Mouse (Mus musculus) T-cell, adult 66 days (primary cell): ENCODE data around the gene Gpr152. TPM values are rescaled to one million over a fixed set of nuclear protein-coding genes. Genes with fewer than 3 reads are reported as not detected.

Experiments used
- total RNA-seq, 2 experiments: library from RNA; stranded (reverse); gene quantifications; 3 replicates in 1 of 2; 4 replicates in 1 of 2; pipeline ENCODE4 v1.2.4; 2023

The Gpr152 gene
- total RNA-seq = 1 to 10 TPM in 1 of 2 experiments, under 1 TPM in 1; 0.99 to 1.7 TPM

GRCm38 (mm10) chr19:4139446-4139845 is at the start of gene Gpr152:
TSS of gene Gpr152 (plus strand) at chr19:4139787.

GRCm38 (mm10) chr19:4096642-4097440 is 42.7 kb upstream of the Gpr152 start, which contains the start of gene Cdk2ap2:
TSS of gene Cdk2ap2 (plus strand) at chr19:4097182.

GRCm38 (mm10) chr19:4099837-4100717 is 39.5 kb upstream of the Gpr152 start, which contains the start of gene Pitpnm1:
TSS of gene Pitpnm1 (plus strand) at chr19:4099998.

DNA sequence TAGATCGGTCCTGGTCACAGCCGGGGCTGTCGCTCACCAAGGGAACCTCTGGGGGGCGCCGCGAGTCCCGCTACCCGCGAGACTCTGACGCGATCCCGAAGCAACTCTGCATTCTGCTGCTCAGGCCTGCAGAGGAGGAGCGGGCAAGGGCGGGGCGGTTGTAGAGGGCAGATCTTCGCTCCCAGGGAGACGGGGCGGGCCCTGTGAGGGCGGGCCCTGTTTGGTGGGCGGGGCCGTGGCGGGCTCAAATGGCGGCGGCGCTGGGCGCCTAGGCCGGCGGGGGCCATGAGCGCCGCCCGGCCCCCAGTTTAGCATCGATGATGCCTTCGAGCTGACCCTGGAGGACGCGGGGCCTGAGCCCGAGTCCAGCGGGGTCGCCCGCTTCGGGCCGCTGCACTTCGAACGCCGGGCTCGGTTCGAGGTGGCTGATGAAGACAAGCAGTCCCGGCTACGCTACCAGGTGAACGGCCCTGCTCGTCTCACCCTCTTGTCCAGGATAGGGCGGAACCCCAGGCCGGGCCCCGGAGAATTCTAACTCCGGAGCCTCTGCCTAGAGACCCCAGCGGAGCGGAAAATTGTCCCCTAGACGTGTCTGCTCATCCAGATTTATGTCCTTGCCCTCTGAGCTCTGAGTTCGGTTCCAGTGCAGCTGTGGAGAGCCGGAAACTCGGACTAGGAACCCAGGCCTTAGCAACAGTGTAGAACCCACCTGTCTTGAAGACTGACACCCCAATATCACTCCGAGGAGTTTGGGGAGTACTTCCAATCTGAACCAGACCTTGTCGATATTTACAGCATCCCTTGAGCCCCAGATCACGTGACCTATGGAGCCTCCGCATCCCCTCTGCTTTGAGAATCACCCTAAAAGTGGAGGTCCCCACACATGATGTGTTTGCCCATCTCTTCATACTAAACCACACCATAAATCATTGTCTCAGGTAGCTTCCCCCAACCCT is 13.6 kb upstream of the Gpr152 start, which contains the start of gene Aip:
TSS of gene Aip (minus strand) at position 118 of the 956 bp plus-strand sequence.

GRCm38 (mm10) chr19:4143759-4144268 is 4.2 kb downstream of the Gpr152 start, which contains the start of gene Cabp4:
TSS of gene Cabp4 (minus strand) at chr19:4144033.

DNA sequence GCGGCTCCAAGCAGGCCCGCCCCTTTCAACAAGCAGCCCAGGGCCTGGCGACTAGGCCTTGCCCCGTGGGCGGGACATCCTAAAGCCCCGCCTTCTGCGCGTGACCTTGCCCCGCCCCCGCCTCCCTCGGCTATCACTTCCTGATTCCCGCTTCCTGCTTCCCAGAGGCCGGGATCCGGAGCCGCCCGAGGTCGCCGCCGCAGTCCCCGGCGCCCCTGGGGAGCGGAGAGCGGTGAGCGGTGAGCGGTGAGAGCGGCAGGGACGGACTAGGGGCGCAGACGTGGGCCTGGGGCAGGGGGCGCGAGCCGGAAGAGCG is 8.9 kb downstream of the Gpr152 start, which contains the start of gene Coro1b:
TSS of gene Coro1b (plus strand) at position 129 of the 316 bp plus-strand sequence.

DNA sequence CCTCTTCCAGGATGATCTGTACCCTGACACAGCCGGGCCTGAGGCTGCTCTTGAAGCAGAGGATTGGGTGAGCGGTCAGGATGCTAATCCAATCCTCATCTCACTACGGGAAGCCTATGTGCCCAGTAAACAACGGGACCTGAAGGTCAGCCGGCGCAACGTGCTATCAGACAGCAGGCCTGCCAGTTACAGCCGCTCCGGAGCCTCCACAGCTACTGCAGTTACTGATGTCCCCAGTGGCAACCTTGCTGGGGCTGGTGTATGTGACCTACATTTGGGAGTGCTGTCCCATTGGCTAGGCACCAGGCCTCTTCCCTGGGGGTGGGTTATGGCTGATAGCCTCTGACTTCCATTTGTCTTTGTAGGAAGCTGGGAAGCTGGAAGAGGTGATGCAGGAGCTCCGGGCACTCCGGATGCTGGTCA is 13.7 kb downstream of the Gpr152 start, which contains the start of gene Ptprcap:
TSS of gene Ptprcap (plus strand) at position 373 of the 423 bp plus-strand sequence.

DNA sequence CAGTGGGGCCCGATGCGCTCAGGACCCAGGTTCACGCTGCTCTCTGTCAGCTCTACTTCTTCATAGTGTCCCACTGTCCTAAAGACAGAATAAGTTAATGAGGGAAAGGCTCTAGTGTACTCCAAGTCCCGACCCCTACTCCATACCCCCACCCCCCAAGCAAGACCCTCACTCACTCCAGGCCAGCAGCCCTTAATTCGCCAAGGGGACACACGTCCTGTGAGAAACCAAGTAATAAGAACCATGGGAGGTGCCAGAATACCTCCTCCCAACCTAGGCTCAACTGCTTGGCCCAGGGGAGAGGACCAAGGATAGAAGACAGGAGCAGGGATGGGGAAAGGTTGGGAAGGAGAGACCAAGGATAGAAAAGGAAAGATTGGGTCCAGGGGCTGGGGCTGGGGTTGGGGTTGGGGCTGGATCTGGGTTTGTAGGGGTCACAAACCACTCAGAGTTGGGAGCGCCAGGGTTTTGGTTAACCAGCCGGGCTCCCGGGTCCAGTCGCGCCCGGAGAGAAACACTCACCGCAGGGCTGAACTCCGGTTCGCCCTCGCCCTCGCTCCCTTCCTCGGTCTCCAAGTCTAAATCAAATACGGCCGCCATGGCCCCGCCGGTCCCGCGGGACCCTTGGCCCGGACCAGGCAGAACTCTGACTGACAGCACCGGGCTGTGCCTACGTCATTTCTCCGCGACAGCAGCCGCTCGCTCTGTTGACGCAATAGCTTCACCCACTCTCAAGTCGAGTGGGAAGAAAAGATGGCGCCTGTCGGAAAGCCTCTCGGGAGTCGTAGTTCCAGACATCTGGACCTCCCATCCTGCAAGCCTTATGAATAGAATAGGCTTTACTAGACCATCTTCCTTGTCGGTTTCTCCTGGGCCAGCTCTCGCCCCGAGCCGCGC is 23.3 kb downstream of the Gpr152 start, which contains the start of gene Rps6kb2:
TSS of gene Rps6kb2 (minus strand) at position 709 of the 897 bp plus-strand sequence.

DNA sequence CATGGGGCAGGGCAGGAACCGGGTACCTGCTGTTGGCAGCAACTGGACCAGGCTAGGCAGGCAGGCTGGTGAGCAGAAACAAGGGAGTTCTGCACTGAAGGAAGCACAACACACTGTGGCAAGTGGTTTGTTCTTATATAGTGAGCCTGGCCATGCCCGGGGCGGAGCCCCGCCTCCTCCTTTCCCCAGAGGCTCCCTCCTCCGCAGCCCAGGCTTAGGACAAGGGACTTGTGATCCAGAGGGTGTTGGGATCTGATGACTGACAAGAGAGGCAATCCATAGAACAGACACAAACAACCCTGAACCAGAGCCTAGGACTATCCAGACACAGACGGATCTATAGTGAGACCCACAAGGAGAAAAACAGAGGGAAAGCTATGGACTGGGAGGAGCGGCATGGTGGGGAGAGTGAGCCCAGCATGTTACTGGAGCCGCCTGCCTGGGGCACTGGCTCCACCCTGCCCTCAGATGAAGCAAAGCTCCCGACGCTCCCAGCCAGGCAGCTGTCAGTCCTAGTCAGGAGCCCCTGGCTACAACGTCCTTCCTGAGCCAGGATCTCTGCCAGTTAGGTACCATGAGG is 35.9 kb downstream of the Gpr152 start, which contains the start of gene Carns1:
TSS of gene Carns1 (minus strand) at position 112 of the 580 bp plus-strand sequence.

DNA sequence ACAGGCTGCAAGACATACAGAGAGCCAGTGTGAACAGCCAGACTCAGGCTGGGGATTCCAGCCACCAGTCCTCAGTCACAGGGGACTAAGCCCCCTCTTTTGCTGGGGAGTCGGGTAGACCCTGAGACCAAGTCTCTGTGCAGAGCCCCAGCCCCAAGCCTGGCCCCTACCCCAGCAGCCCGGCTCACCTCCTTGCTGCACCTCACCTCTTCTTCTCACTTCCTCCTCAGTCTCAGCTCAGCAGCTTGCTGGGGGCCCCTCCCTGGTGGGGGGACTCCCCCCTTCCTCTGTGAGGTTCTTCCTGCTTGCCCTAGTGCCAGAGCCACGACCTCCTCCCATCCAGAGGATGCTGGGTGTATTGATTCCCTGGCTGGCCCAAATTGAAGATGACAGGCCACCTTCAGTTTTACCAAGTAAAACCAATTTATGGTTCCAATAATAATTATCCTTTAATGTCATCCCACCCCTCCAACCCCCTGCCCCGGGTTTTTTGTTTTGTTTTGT is 51.3 kb downstream of the Gpr152 start, which contains the start of gene Tbc1d10c:
TSS of gene Tbc1d10c (minus strand) at position 454 of the 504 bp plus-strand sequence.

GRCm38 (mm10) chr19:4191528-4192250 is 52.1 kb downstream of the Gpr152 start, which contains the start of gene Ppp1ca:
TSS of gene Ppp1ca (plus strand) at chr19:4192065.

Other genes with a start within 250 kb of the Gpr152 start
- gene Tcirg1, start 232.7 kb upstream of the Gpr152 start, total RNA-seq = 10 to 100 TPM; 69.9 to 85.2 TPM
- 10 to 100 TPM; 55.5 to 58.7 TPM for gene Ndufs8, start 227.0 kb upstream of the Gpr152 start, total RNA-seq
- under 1 TPM; 0.59 to 0.76 TPM for gene Aldh3b1, start 210.0 kb upstream of the Gpr152 start, total RNA-seq
- 10 to 100 TPM; 15.1 to 18.0 TPM for gene Unc93b1, start 204.6 kb upstream of the Gpr152 start, total RNA-seq
- not detected for gene Aldh3b3, start 181.1 kb upstream of the Gpr152 start, total RNA-seq
- not detected for gene Aldh3b2, start 167.5 kb upstream of the Gpr152 start, total RNA-seq
- not detected for gene Acy3, start 153.2 kb upstream of the Gpr152 start, total RNA-seq
- gene Tbx10, start 147.0 kb upstream of the Gpr152 start, total RNA-seq = not detected
- gene Nudt8, start 139.2 kb upstream of the Gpr152 start, total RNA-seq = 1 to 10 TPM; 5.1 to 8.8 TPM
- 1 to 10 TPM; 1.2 to 1.4 TPM for gene Gm49405, start 139.2 kb upstream of the Gpr152 start, total RNA-seq
- 1 to 10 TPM; 3.3 to 3.8 TPM for gene Doc2g, start 136.5 kb upstream of the Gpr152 start, total RNA-seq
- 10 to 100 TPM; 92.7 to 97.9 TPM for gene Ndufv1, start 127.0 kb upstream of the Gpr152 start, total RNA-seq
- 100 to 1,000 TPM; 219 to 238 TPM for gene Gstp1, start 101.8 kb upstream of the Gpr152 start, total RNA-seq
- gene Gstp2, start 93.8 kb upstream of the Gpr152 start, total RNA-seq = 10 to 100 TPM; 26.7 to 30.7 TPM
- gene Gstp3, start 80.2 kb upstream of the Gpr152 start, total RNA-seq = 10 to 100 TPM; 28.7 to 37.1 TPM
- gene Cabp2, start 58.2 kb upstream of the Gpr152 start, total RNA-seq = not detected
- 100 to 1,000 TPM; 166 to 171 TPM for gene Cdk2ap2, start 42.6 kb upstream of the Gpr152 start, total RNA-seq
- gene Pitpnm1, start 39.8 kb upstream of the Gpr152 start, total RNA-seq = 100 to 1,000 TPM; 322 TPM
- 100 to 1,000 TPM; 144 to 147 TPM for gene Aip, start 13.9 kb upstream of the Gpr152 start, total RNA-seq
- gene Cabp4, start 4.2 kb downstream of the Gpr152 start, total RNA-seq = not detected
- 100 to 1,000 TPM; 127 to 139 TPM for gene Coro1b, start 8.8 kb downstream of the Gpr152 start, total RNA-seq
- gene Ptprcap, start 13.8 kb downstream of the Gpr152 start, total RNA-seq = 100 to 1,000 TPM; 313 to 348 TPM
- gene Rps6kb2, start 23.6 kb downstream of the Gpr152 start, total RNA-seq = 10 to 100 TPM; 34.8 to 49.8 TPM
- 10 to 100 TPM; 68.8 to 73.6 TPM for gene Carns1, start 35.7 kb downstream of the Gpr152 start, total RNA-seq
- gene Tbc1d10c, start 51.5 kb downstream of the Gpr152 start, total RNA-seq = 100 to 1,000 TPM; 292 to 316 TPM
- gene Ppp1ca, start 52.3 kb downstream of the Gpr152 start, total RNA-seq = 100 to 1,000 TPM; 386 to 415 TPM
- 10 to 100 TPM; 46.6 to 54.9 TPM for gene Rad9a, start 61.9 kb downstream of the Gpr152 start, total RNA-seq
- 100 to 1,000 TPM; 139 to 167 TPM for gene Clcf1, start 74.5 kb downstream of the Gpr152 start, total RNA-seq
- gene AC109138.7, start 74.6 kb downstream of the Gpr152 start, total RNA-seq = not detected
- gene Pold4, start 92.1 kb downstream of the Gpr152 start, total RNA-seq = 10 to 100 TPM; 50.8 to 51.4 TPM
- gene Ssh3, start 129.4 kb downstream of the Gpr152 start, total RNA-seq = 10 to 100 TPM; 17.8 to 18.9 TPM
- gene Ankrd13d, start 143.3 kb downstream of the Gpr152 start, total RNA-seq = 10 to 100 TPM; 19.0 to 20.5 TPM
- 100 to 1,000 TPM; 399 to 431 TPM for gene Grk2, start 166.4 kb downstream of the Gpr152 start, total RNA-seq